Mouse (Mus musculus): ENCODE results near the gene Riok1. TPM values are rescaled to one million over a fixed set of nuclear protein-coding genes. Genes with fewer than 3 reads are reported as not detected.

Gene Riok1
- polyA plus RNA-seq, 1 experiment, result 34.0 TPM

DNA sequence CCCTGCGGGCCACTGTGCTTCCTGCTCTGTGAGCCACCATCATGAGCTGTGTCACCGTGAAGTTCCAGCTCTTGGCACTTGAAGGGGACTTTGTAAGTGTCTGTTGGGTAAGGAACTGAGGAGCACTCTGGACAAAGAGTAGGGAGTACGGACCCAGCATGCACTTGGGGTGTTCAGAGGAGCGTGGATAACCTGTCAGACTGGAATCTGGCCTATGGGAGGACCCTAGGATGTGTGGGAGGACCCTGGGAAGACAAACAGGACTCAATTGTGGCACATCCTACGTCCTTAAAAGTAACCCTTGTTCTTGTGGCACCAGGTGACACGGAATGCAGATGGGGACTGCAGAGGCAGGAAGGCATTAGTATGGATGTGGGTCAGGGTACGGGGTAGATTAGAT lies 44.4 kb downstream of the Riok1 start:
- no peak for TF ChIP-seq POLR2A (IDR thresholded peaks at IDR 0.05; ENCODE audit: borderline replicate concordance, insufficient read depth, low read length)
- TF ChIP-seq CTCF (IDR thresholded peaks at IDR 0.05; ENCODE audit: borderline replicate concordance, insufficient read depth, low read depth, low read length), result no peak
- no peak overlapping the region for H3K27ac ChIP-seq (ENCODE audit: insufficient read depth, low read length)
- WGBS, result 75% methylated on average over 7 of the region's 7 CpGs
- H3K27me3 ChIP-seq (ENCODE audit: control insufficient read depth, insufficient read depth, low read length), result no peaks in the 10 kb centered on the region
- DNase-seq, result no peak
- no peak overlapping the region for H3K4me3 ChIP-seq (replicated peaks; ENCODE audit: insufficient read depth, low read depth, low read length)
- no peaks in the 10 kb centered on the region for H3K4me1 ChIP-seq (ENCODE audit: control insufficient read depth, insufficient read depth, low read length)

DNA sequence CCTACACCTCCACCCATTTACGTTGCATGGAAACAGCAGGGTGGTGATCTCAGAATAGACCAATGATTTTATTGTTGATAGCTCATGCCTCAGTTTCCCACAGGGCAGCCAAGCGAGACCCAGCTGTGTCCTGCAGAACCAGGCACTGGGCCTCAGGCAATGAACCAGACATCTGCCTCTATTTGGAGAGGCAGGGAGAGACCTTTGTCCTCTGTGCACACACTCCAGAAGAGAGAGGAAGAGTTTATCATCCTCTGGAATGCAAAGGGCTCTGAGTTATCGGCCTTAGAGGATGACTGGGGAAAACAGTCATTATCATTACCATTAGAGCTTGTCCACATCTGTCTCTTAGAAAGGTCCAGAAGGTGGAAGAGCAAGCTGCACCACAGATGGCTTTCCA lies 49.9 kb downstream of the Riok1 start:
- H3K4me1 ChIP-seq (ENCODE audit: control insufficient read depth, insufficient read depth, low read length), result no peaks in the 10 kb centered on the region
- H3K27ac ChIP-seq (ENCODE audit: insufficient read depth, low read length), result no peak overlapping the region
- TF ChIP-seq CTCF (IDR thresholded peaks at IDR 0.05; ENCODE audit: borderline replicate concordance, insufficient read depth, low read depth, low read length), result no peak
- TF ChIP-seq POLR2A (IDR thresholded peaks at IDR 0.05; ENCODE audit: borderline replicate concordance, insufficient read depth, low read length), result no peak
- H3K4me3 ChIP-seq (replicated peaks; ENCODE audit: insufficient read depth, low read depth, low read length), result no peak overlapping the region
- no peak for DNase-seq
- H3K27me3 ChIP-seq (ENCODE audit: control insufficient read depth, insufficient read depth, low read length), result no peaks in the 10 kb centered on the region
- 77% methylated on average over 3 of the region's 3 CpGs for WGBS

DNA sequence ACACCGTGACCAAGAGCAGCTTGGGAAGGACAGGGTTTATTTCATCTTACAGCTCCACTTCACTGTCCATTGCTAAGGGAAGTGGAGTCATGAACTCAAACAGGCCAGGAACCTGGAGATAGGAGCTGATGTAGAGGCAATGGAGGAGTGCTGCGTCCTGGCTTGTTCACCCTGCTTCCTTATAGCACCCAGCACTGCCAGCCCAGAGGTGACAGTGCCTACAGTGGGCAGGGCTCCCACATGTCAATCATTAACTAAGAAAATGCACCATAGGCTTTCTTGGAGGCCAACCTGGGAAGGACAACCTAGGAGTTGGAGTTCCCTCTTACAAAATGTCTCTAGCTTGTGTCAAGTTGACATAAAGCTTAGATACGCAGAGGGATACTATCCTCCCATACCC lies 51.2 kb downstream of the Riok1 start:
- no peaks in the 10 kb centered on the region for H3K4me1 ChIP-seq (ENCODE audit: control insufficient read depth, insufficient read depth, low read length)
- no peak for TF ChIP-seq POLR2A (IDR thresholded peaks at IDR 0.05; ENCODE audit: borderline replicate concordance, insufficient read depth, low read length)
- H3K27me3 ChIP-seq (ENCODE audit: control insufficient read depth, insufficient read depth, low read length), result no peaks in the 10 kb centered on the region
- DNase-seq, result no peak
- H3K27ac ChIP-seq (ENCODE audit: insufficient read depth, low read length), result no peak overlapping the region
- H3K4me3 ChIP-seq (replicated peaks; ENCODE audit: insufficient read depth, low read depth, low read length), result no peak overlapping the region
- WGBS, result 84% methylated on average over 3 of the region's 3 CpGs

DNA sequence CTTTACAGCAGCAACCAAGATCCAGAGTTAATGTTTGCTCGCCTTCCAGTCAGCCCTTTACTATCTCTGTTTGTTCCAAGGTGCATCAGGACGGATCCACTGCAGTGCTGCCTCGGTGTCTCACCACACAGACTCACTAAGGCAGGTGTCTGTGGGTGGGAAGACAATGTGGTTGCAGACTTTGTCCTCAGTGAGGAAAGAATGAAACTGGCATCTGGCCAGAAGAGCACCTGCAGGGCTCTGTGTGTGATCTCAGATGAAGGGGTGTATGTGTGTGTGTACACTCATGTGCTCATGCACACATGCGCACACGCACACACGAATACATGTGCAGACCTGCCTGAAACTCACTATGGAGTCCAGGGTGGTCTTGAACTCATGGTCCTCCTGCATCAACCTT lies 52.7 kb downstream of the Riok1 start:
- 87% methylated on average over 6 of the region's 6 CpGs for WGBS
- H3K4me3 ChIP-seq (replicated peaks; ENCODE audit: insufficient read depth, low read depth, low read length), result no peak overlapping the region
- no peak for DNase-seq
- H3K4me1 ChIP-seq (ENCODE audit: control insufficient read depth, insufficient read depth, low read length), result no peaks in the 10 kb centered on the region
- H3K27ac ChIP-seq (ENCODE audit: insufficient read depth, low read length), result no peak overlapping the region
- no peaks in the 10 kb centered on the region for H3K27me3 ChIP-seq (ENCODE audit: control insufficient read depth, insufficient read depth, low read length)
- TF ChIP-seq POLR2A (IDR thresholded peaks at IDR 0.05; ENCODE audit: borderline replicate concordance, insufficient read depth, low read length) (no peak), CTCF (IDR thresholded peaks at IDR 0.05; ENCODE audit: borderline replicate concordance, insufficient read depth, low read depth, low read length) (no peak)

DNA sequence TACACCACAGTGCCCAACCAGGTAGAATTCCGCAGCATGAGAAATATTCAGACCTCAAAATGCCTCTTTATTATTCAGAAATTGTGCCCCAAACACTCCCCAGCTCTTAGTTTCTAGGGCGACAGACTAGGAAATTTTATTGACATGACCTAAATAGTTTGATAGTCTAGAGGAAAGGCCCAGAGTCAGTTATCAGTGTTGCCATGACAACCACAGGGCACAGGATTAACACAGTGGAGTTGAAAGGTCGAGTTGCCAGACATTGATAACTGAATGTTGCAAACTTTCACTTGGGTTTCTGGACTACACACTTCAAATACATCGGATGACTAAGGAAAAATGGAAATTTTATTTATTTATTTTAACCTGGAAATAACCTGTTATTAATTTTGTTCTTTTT lies 53.1 kb downstream of the Riok1 start:
- TF ChIP-seq CTCF (IDR thresholded peaks at IDR 0.05; ENCODE audit: borderline replicate concordance, insufficient read depth, low read depth, low read length), result no peak
- TF ChIP-seq POLR2A (IDR thresholded peaks at IDR 0.05; ENCODE audit: borderline replicate concordance, insufficient read depth, low read length), result no peak
- H3K27ac ChIP-seq (ENCODE audit: insufficient read depth, low read length), result no peak overlapping the region
- DNase-seq, result no peak
- WGBS, result 66% methylated on average over 4 of the region's 4 CpGs
- H3K4me1 ChIP-seq (ENCODE audit: control insufficient read depth, insufficient read depth, low read length), result no peaks in the 10 kb centered on the region
- H3K4me3 ChIP-seq (replicated peaks; ENCODE audit: insufficient read depth, low read depth, low read length), result no peak overlapping the region
- no peaks in the 10 kb centered on the region for H3K27me3 ChIP-seq (ENCODE audit: control insufficient read depth, insufficient read depth, low read length)

DNA sequence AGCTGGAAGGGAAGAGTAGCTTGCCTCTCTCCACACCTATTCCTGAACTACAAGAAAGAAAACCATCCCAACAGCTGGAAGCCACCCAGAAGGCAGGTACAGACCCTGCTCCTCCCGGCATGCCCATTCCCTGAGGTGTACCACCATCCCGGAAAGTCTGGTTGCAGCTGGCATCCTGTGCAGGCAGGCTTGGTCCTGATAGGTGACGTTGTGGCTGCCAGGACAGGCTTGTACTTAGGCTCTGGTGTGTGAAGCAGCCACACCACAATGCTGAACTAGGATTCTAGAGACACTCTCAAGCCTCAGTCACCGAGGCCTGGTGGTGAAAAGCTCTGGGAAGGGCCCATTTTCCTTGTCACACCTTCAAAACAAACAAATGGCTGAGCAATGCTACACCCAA lies 59.4 kb downstream of the Riok1 start:
- H3K27ac ChIP-seq (ENCODE audit: insufficient read depth, low read length), result no peak overlapping the region
- H3K4me1 ChIP-seq (ENCODE audit: control insufficient read depth, insufficient read depth, low read length), result no peaks in the 10 kb centered on the region
- WGBS, result 76% methylated on average over 4 of the region's 4 CpGs
- DNase-seq, result no peak
- H3K27me3 ChIP-seq (ENCODE audit: control insufficient read depth, insufficient read depth, low read length), result no peaks in the 10 kb centered on the region
- TF ChIP-seq CTCF (IDR thresholded peaks at IDR 0.05; ENCODE audit: borderline replicate concordance, insufficient read depth, low read depth, low read length), result no peak
- TF ChIP-seq POLR2A (IDR thresholded peaks at IDR 0.05; ENCODE audit: borderline replicate concordance, insufficient read depth, low read length), result no peak
- no peak overlapping the region for H3K4me3 ChIP-seq (replicated peaks; ENCODE audit: insufficient read depth, low read depth, low read length)

DNA sequence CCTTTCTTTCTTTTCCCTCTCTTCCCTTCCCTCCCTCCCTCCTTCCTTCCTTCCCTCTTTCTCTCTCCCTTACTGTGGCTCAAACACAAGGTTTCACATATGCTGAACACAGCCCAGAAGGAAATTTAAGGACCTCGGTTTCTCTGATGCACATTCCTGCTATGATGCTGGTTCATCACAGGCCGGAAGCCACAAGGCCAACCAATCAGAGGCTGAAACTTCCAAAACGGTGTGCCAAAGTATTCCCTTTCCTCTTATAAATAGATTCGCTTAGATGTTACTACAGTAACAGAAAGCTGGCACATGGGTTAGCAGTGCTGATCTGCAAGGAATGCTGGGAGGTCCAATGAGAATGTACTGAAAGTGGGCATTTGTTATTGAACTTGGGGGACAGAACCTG lies 66.6 kb downstream of the Riok1 start:
- TF ChIP-seq CTCF (IDR thresholded peaks at IDR 0.05; ENCODE audit: borderline replicate concordance, insufficient read depth, low read depth, low read length) (no peak), POLR2A (IDR thresholded peaks at IDR 0.05; ENCODE audit: borderline replicate concordance, insufficient read depth, low read length) (no peak)
- H3K27me3 ChIP-seq (ENCODE audit: control insufficient read depth, insufficient read depth, low read length), result no peaks in the 10 kb centered on the region
- no peaks in the 10 kb centered on the region for H3K4me1 ChIP-seq (ENCODE audit: control insufficient read depth, insufficient read depth, low read length)
- WGBS, result 63% methylated on average over 4 of the region's 4 CpGs
- H3K27ac ChIP-seq (ENCODE audit: insufficient read depth, low read length), result no peak overlapping the region
- H3K4me3 ChIP-seq (replicated peaks; ENCODE audit: insufficient read depth, low read depth, low read length), result no peak overlapping the region
- no peak for DNase-seq

DNA sequence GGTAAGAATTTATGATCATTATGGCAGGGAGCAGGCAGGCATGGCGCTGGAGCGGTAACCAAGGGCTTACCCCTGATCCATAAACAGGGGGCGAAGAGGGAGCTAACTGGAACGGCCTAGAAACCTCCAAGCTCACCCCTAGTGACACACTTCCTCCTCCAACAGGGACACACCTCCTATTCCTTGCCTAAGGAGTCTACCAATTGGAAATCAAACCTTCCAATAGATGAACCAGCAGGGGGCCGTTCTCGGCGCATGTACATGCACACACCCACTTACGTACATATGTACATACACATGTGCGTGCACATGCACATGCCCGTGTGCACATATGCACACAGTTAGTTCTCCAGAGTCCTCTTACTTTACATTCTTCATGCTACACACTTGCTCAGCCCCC lies 67.7 kb downstream of the Riok1 start:
- 91% methylated on average over 10 of the region's 10 CpGs for WGBS
- Histone ChIP-seq H3K4me1 (ENCODE audit: control insufficient read depth, insufficient read depth, low read length) (no peaks in the 10 kb centered on the region), H3K27ac (ENCODE audit: insufficient read depth, low read length) (no peak overlapping the region), H3K4me3 (replicated peaks; ENCODE audit: insufficient read depth, low read depth, low read length) (no peak overlapping the region), H3K27me3 (ENCODE audit: control insufficient read depth, insufficient read depth, low read length) (no peaks in the 10 kb centered on the region)
- TF ChIP-seq CTCF (IDR thresholded peaks at IDR 0.05; ENCODE audit: borderline replicate concordance, insufficient read depth, low read depth, low read length) (no peak), POLR2A (IDR thresholded peaks at IDR 0.05; ENCODE audit: borderline replicate concordance, insufficient read depth, low read length) (no peak)
- DNase-seq, result no peak

Measured in cerebellum, adult 2 months (tissue).